Mouse (Mus musculus): ENCODE measurements at regions not wholly inside any gene's neighbourhood (a gene's known extent, or its start where the extent isn't known, plus 50 kb on each side); places are given as distances from the start of the nearest gene placed in this dataset.

GRCm38 (mm10) chr3:20714671-20715070 is 347.7 kb upstream of the Agtr1b start:
- Histone ChIP-seq H3K4me1 (replicated peaks; ENCODE audit: control insufficient read depth, insufficient read depth, low read length) (no peaks in the 10 kb centered on the region), H3K4me3 (replicated peaks; ENCODE audit: low read length) (no peak overlapping the region), H3K27ac (no peak overlapping the region), H3K4me2 (replicated peaks) (no peak overlapping the region), H3K27me3 (ENCODE audit: control insufficient read depth, insufficient read depth, low read length) (no peaks in the 10 kb centered on the region), H3K9me3 (ENCODE audit: control insufficient read depth, low read length) (no peaks in the 10 kb centered on the region), H3K9ac (no peak overlapping the region), H3K36me3 (replicated peaks; ENCODE audit: control insufficient read depth, insufficient read depth) (no peaks in the 10 kb centered on the region)
- 52% methylated on average over 1 of the region's 1 CpGs for WGBS
- ATAC-seq (ENCODE audit: low FRiP score) (no peak), DNase-seq (ENCODE audit: low spot score) (no peak)

- no peak overlapping the region for H3K4me2 ChIP-seq (replicated peaks)
- no peaks in the 10 kb centered on the region for H3K36me3 ChIP-seq (replicated peaks; ENCODE audit: control insufficient read depth, insufficient read depth)
- ATAC-seq (ENCODE audit: low FRiP score), result no peak
- no peaks in the 10 kb centered on the region for H3K9me3 ChIP-seq (ENCODE audit: control insufficient read depth, low read length)
- H3K27me3 ChIP-seq (ENCODE audit: control insufficient read depth, insufficient read depth, low read length), result no peaks in the 10 kb centered on the region
- H3K4me3 ChIP-seq (replicated peaks; ENCODE audit: low read length), result no peak overlapping the region
- no peak overlapping the region for H3K27ac ChIP-seq
- no peak for DNase-seq (ENCODE audit: low spot score)
- H3K4me1 ChIP-seq (replicated peaks; ENCODE audit: control insufficient read depth, insufficient read depth, low read length), result no peaks in the 10 kb centered on the region
- WGBS, result 57% methylated on average over 2 of the region's 2 CpGs
- no peak overlapping the region for H3K9ac ChIP-seq
Observed at GRCm38 (mm10) chr3:20709661-20710060, 342.7 kb upstream of the Agtr1b start.

GRCm38 (mm10) chr3:20695322-20695859 is 328.4 kb upstream of the Agtr1b start:
- no peaks in the 10 kb centered on the region for H3K36me3 ChIP-seq (replicated peaks; ENCODE audit: control insufficient read depth, insufficient read depth)
- no peaks in the 10 kb centered on the region for H3K4me1 ChIP-seq (replicated peaks; ENCODE audit: control insufficient read depth, insufficient read depth, low read length)
- H3K4me3 ChIP-seq (replicated peaks; ENCODE audit: low read length), result no peak overlapping the region
- 85% methylated on average over 2 of the region's 2 CpGs for WGBS
- DNase-seq (ENCODE audit: low spot score), result no peak
- H3K27me3 ChIP-seq (ENCODE audit: control insufficient read depth, insufficient read depth, low read length), result no peaks in the 10 kb centered on the region
- H3K4me2 ChIP-seq (replicated peaks), result no peak overlapping the region
- ATAC-seq (ENCODE audit: low FRiP score), result no peak
- no peaks in the 10 kb centered on the region for H3K9me3 ChIP-seq (ENCODE audit: control insufficient read depth, low read length)
- H3K27ac ChIP-seq, result no peak overlapping the region
- no peak overlapping the region for H3K9ac ChIP-seq

- no peaks in the 10 kb centered on the region for H3K36me3 ChIP-seq (replicated peaks; ENCODE audit: control insufficient read depth, insufficient read depth)
- H3K9me3 ChIP-seq (ENCODE audit: control insufficient read depth, low read length), result no peaks in the 10 kb centered on the region
- no peak overlapping the region for H3K27ac ChIP-seq
- no peaks in the 10 kb centered on the region for H3K4me1 ChIP-seq (replicated peaks; ENCODE audit: control insufficient read depth, insufficient read depth, low read length)
- no peaks in the 10 kb centered on the region for H3K27me3 ChIP-seq (ENCODE audit: control insufficient read depth, insufficient read depth, low read length)
- no peak overlapping the region for H3K4me2 ChIP-seq (replicated peaks)
- H3K9ac ChIP-seq, result no peak overlapping the region
- H3K4me3 ChIP-seq (replicated peaks; ENCODE audit: low read length), result no peak overlapping the region
- no peak for ATAC-seq (ENCODE audit: low FRiP score)
- 87% methylated on average over 6 of the region's 6 CpGs for WGBS
- no peak for DNase-seq (ENCODE audit: low spot score)
Observed at GRCm38 (mm10) chr3:20680944-20681494, 314.0 kb upstream of the Agtr1b start.

GRCm38 (mm10) chr3:20661883-20662282 is 294.9 kb upstream of the Agtr1b start:
- Histone ChIP-seq H3K4me2 (replicated peaks) (no peak overlapping the region), H3K9me3 (ENCODE audit: control insufficient read depth, low read length) (no peaks in the 10 kb centered on the region), H3K9ac (no peak overlapping the region), H3K4me3 (replicated peaks; ENCODE audit: low read length) (no peak overlapping the region), H3K27me3 (ENCODE audit: control insufficient read depth, insufficient read depth, low read length) (no peaks in the 10 kb centered on the region), H3K27ac (no peak overlapping the region), H3K4me1 (replicated peaks; ENCODE audit: control insufficient read depth, insufficient read depth, low read length) (no peaks in the 10 kb centered on the region), H3K36me3 (replicated peaks; ENCODE audit: control insufficient read depth, insufficient read depth) (no peaks in the 10 kb centered on the region)
- WGBS, result 55% methylated on average over 1 of the region's 1 CpGs
- ATAC-seq (ENCODE audit: low FRiP score), result no peak
- DNase-seq (ENCODE audit: low spot score), result peak; percentile 42

GRCm38 (mm10) chr3:20655345-20655744 is 288.4 kb upstream of the Agtr1b start:
- Histone ChIP-seq H3K4me2 (replicated peaks) (no peak overlapping the region), H3K27ac (no peak overlapping the region), H3K36me3 (replicated peaks; ENCODE audit: control insufficient read depth, insufficient read depth) (no peaks in the 10 kb centered on the region), H3K9ac (no peak overlapping the region), H3K9me3 (ENCODE audit: control insufficient read depth, low read length) (no peaks in the 10 kb centered on the region), H3K4me1 (replicated peaks; ENCODE audit: control insufficient read depth, insufficient read depth, low read length) (no peaks in the 10 kb centered on the region), H3K4me3 (replicated peaks; ENCODE audit: low read length) (no peak overlapping the region), H3K27me3 (ENCODE audit: control insufficient read depth, insufficient read depth, low read length) (no peaks in the 10 kb centered on the region)
- 13% methylated on average over 1 of the region's 1 CpGs for WGBS
- ATAC-seq (ENCODE audit: low FRiP score) (no peak), DNase-seq (ENCODE audit: low spot score) (peak; percentile 85)
